Mouse (Mus musculus): ENCODE results near the gene Trim47. TPM values are rescaled to one million over a fixed set of nuclear protein-coding genes. Genes with fewer than 3 reads are reported as not detected.

The Trim47 gene
- polyA plus RNA-seq, 1 experiment, result 5.3 TPM

DNA sequence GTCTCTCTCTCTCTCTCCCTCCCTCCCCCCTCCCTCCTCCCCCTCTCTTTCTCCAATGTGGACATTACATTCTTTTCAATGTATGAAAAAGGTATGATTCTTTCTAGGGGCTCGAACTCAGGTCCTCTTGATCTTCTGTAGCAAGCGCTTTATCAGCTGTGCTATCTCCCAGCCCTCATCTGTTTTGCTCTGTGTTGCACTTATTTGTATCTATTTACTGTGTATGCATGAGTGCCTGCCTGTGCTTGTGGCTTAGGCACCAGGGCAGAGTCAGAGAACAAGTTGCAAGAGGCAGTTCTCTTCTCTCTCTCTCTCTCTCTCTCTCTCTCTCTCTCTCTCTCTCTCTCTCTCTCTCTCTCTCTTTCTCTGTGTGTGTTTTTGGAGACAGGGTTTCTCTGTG is 21.9 kb downstream of the Trim47 start:
- no peak for DNase-seq (ENCODE audit: low read depth)
- TF ChIP-seq CTCF (IDR thresholded peaks at IDR 0.05; ENCODE audit: borderline replicate concordance, extremely low read depth, insufficient read depth, insufficient read length), result no peak
- no peak for TF ChIP-seq POLR2A (IDR thresholded peaks at IDR 0.05; ENCODE audit: borderline replicate concordance, extremely low read depth, insufficient read depth, insufficient read length, poor library complexity, severe bottlenecking)

DNA sequence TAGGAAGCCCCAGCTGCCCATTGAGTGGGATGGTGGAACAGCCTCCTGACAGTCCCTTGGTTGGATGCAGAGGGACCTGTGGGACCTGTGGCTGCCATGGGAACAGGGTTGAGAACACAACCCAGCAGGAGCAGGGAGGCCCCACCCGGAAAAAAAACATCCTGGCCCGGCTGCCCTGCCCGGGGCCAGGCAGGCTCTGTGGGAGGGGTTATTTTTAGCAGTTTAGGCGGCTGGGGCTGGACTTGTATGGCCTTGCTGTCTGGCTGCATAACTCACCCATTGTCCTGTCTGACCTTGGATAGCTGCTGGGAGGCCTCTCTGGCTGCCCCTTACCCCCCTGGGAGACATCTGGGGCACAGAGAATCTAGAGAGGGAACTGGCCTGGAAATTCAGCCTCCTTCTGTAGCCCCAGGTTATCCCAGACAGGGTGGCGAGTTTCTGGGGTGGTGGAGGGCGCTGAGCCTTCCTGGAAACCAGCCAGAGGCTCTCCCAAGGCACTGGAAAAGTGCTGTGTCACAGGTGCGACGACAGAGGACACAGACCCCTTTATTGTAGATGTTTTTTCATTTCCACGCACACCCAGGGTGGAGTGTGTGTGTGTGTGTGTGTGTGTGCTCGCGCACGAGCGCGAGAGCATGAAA is 22.9 kb downstream of the Trim47 start:
- TF ChIP-seq CTCF (IDR thresholded peaks at IDR 0.05; ENCODE audit: borderline replicate concordance, extremely low read depth, insufficient read depth, insufficient read length), result no peak
- peak; percentile 47 for DNase-seq (ENCODE audit: low read depth)

DNA sequence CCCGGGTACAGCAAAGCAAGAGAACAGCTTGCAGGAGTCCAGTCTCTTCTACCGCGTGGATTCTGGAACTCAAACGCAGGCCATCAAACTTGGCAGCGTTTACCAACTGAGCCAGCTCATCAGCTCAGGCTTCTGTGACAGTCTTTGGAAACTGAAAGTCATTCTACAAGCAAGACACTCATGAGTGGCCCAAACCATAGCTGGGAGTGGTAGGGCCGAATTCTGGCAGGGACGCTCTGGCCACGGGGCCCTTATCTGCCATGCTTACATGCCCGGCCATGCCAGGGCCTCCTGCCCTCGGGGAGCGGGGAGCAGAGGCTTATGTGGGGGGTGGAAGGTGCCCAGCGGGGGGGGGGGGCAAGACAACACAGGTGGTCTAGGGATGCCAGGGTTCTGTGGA is 23.4 kb downstream of the Trim47 start:
- TF ChIP-seq CTCF (IDR thresholded peaks at IDR 0.05; ENCODE audit: borderline replicate concordance, extremely low read depth, insufficient read depth, insufficient read length) (no peak), POLR2A (IDR thresholded peaks at IDR 0.05; ENCODE audit: borderline replicate concordance, extremely low read depth, insufficient read depth, insufficient read length, poor library complexity, severe bottlenecking) (no peak)
- no peak for DNase-seq (ENCODE audit: low read depth)

DNA sequence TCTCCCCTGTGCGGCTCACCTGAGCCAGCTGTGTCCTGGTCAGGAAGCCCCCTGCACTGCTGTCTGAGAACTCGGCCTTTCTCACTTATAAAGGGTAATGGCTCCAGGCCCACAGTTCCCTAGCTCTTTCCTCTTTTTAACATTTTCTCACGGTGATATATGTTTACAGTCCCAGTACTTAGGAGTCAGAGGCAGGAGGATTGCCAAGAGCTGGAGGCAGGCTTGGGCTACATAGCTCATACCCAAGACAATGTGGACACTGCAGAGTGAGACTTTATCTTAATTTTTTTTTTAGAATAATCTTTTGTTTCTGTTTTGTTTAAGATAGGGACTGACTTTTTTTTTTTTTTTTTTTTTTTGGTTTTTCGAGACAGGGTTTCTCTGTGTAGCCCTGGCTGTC is 24.5 kb downstream of the Trim47 start:
- DNase-seq (ENCODE audit: low read depth), result peak; percentile 73
- no peak for TF ChIP-seq CTCF (IDR thresholded peaks at IDR 0.05; ENCODE audit: borderline replicate concordance, extremely low read depth, insufficient read depth, insufficient read length)
- no peak for TF ChIP-seq POLR2A (IDR thresholded peaks at IDR 0.05; ENCODE audit: borderline replicate concordance, extremely low read depth, insufficient read depth, insufficient read length, poor library complexity, severe bottlenecking)

DNA sequence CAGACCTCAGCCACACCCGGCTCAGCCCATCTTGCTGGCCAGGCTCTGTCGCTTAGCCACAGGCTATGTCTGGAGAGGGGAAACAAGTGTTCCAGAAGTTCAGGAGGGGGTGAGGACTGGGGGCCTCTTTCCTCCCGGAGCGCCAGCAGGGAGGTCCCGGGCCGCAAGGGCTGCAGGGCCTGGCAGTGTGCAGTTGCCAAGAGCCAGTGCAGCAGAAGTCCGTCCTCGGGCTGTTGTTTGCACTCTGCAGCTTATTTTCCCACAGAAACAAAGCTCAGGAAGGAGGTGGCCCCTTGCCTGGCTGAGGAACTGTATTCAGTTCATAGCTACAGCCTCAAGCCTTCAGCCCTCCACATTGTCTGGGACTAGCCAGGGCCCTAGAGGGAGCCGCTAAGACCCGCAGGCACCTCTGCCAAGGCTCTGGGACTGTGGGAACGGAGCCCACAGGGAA is 25.1 kb downstream of the Trim47 start:
- peak; percentile 92 for DNase-seq (ENCODE audit: low read depth)
- no peak for TF ChIP-seq POLR2A (IDR thresholded peaks at IDR 0.05; ENCODE audit: borderline replicate concordance, extremely low read depth, insufficient read depth, insufficient read length, poor library complexity, severe bottlenecking)
- TF ChIP-seq CTCF (IDR thresholded peaks at IDR 0.05; ENCODE audit: borderline replicate concordance, extremely low read depth, insufficient read depth, insufficient read length), result no peak

DNA sequence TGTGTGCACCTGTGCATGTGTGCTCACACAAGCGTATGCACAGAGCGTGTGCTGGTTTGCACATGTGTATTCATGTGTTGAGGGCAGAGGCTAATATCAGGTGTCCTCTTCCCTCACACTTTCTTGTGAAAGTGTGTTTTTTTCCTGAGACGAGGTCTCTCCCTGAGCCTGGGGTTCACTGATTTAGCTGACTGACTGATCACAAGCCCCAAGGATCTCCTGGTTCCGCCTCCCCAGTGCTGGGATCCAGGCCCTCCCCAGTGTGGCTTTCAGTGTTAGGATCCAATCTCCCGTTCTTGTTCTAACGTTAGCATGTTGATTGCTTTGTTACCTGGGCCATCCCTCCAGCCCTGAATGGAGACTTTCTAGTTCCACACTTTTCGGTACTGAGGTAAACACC is 26.2 kb downstream of the Trim47 start:
- no peak for DNase-seq (ENCODE audit: low read depth)
- no peak for TF ChIP-seq CTCF (IDR thresholded peaks at IDR 0.05; ENCODE audit: borderline replicate concordance, extremely low read depth, insufficient read depth, insufficient read length)
- no peak for TF ChIP-seq POLR2A (IDR thresholded peaks at IDR 0.05; ENCODE audit: borderline replicate concordance, extremely low read depth, insufficient read depth, insufficient read length, poor library complexity, severe bottlenecking)

DNA sequence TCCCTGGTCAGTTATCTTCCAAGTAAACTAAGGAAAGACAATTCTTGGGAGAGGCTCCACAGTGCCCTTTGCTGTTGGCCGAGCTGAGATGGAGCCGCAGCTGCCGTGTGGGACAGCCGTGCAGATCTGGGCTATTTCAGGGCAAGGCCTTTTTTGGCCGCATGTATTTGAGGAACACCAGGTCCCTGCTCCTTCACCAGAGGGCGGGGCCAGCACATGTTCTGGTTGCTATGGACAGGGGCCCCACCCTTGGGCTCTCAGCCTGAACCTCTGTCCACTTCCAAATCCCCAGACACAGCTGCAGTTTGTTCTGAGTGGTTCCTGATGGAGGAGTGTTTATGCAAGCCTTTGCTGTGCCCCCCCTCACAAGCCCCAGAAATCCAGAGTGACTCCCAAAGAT is 26.6 kb downstream of the Trim47 start:
- DNase-seq (ENCODE audit: low read depth), result no peak
- TF ChIP-seq POLR2A (IDR thresholded peaks at IDR 0.05; ENCODE audit: borderline replicate concordance, extremely low read depth, insufficient read depth, insufficient read length, poor library complexity, severe bottlenecking) (no peak), CTCF (IDR thresholded peaks at IDR 0.05; ENCODE audit: borderline replicate concordance, extremely low read depth, insufficient read depth, insufficient read length) (no peak)

DNA sequence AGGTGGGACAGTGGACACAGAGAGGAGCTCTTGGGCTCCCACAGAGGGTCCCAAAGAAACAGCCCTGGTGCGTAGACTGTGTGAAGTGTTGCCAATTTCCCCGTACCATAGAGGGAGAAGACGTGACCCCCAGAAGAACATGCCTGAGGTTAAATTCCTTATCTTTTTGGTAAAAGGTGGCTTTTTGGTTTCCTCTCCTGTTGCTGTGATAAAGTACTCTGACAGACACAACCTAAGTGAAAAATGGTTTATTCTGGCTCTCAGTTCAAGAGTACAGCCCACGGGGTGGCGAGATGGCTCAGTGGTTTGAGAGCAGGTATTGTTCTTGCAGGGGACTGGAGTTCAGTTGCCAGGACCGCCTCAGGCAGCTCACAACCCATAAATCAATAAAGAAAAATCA is 27.5 kb downstream of the Trim47 start:
- TF ChIP-seq CTCF (IDR thresholded peaks at IDR 0.05; ENCODE audit: borderline replicate concordance, extremely low read depth, insufficient read depth, insufficient read length) (no peak), POLR2A (IDR thresholded peaks at IDR 0.05; ENCODE audit: borderline replicate concordance, extremely low read depth, insufficient read depth, insufficient read length, poor library complexity, severe bottlenecking) (no peak)
- DNase-seq (ENCODE audit: low read depth), result no peak

DNA sequence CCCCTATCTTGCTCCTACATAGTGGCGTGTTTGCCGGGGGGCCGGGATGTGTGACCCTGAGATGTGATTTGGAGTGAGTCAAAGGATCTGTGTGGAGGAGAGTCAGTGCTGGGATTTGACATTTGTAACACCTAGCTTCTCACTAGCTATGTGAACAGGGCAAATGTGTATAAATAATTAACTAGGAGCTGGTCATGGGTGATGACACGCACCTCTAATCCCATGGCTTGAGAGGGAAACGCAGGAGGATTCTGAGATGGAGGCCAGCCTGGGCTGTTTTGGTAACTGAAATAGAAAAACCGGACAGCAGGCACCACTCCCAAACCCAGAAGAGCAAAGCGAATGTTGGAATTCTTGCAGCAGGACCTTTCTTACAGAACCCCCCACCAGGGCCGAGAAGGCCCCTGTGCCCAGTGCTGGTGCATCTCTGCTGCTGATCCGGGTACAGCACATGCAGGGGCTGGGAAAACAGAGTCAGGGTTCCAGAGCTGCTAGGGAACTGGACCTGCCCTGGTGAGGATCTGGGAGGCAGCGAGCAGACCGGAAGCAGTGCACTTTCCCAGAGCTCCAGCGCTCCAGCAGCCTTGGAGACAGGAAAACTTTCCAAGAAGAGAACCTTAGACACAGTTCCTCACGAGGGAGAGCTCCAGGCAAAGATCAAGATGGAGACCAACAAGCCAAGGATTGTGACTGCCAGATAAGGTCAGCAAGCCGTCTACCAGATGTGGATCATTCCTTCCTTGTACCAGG is 28.1 kb downstream of the Trim47 start:
- TF ChIP-seq CTCF (IDR thresholded peaks at IDR 0.05; ENCODE audit: borderline replicate concordance, extremely low read depth, insufficient read depth, insufficient read length), result no peak
- no peak for TF ChIP-seq POLR2A (IDR thresholded peaks at IDR 0.05; ENCODE audit: borderline replicate concordance, extremely low read depth, insufficient read depth, insufficient read length, poor library complexity, severe bottlenecking)
- DNase-seq (ENCODE audit: low read depth), result no peak

DNA sequence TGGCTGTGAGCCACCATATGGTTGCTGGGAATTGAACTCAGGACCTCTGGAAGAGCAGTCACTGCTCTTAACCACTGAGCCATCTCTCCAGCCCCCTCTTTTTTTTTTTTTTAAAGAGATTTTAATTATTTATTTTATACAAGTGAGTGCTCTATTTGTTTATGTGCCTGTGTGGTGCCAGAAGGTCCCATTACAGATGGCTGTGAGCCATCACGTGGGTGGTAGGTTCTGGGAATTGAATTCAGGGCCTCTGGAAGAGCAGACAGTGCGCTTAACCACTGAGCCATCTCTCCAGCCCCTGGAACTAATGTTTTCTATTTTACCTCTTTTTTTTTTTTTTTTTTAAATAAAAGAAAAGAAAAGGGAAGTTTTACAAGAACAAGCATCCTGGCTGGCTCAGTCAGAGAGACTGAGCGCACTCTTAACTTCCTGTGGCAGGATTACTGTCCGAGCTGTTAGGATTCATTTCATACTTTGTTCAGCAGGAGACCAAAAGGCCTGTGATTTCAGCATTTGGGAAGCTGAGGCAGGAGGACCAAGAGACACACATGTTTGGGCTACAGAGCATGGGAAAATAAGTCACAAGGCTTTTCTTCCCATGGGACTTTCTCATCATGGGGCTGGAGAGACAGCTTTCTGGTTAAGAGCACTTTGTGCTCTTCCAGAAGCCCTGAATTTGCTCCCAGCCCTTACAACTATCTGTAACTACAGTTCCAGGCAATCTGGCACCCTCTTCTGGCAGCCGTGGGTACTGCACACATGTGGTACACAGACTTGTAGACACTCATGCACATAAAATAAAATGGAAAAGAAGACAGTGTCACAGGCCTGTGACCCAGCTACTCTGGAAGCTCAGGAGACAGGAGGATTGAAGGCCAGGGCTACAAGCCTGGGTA is 30.5 kb downstream of the Trim47 start:
- no peak for DNase-seq (ENCODE audit: low read depth)
- TF ChIP-seq CTCF (IDR thresholded peaks at IDR 0.05; ENCODE audit: borderline replicate concordance, extremely low read depth, insufficient read depth, insufficient read length) (peak; percentile 44; the same call in 1 of the 2 replicates), POLR2A (IDR thresholded peaks at IDR 0.05; ENCODE audit: borderline replicate concordance, extremely low read depth, insufficient read depth, insufficient read length, poor library complexity, severe bottlenecking) (no peak)

DNA sequence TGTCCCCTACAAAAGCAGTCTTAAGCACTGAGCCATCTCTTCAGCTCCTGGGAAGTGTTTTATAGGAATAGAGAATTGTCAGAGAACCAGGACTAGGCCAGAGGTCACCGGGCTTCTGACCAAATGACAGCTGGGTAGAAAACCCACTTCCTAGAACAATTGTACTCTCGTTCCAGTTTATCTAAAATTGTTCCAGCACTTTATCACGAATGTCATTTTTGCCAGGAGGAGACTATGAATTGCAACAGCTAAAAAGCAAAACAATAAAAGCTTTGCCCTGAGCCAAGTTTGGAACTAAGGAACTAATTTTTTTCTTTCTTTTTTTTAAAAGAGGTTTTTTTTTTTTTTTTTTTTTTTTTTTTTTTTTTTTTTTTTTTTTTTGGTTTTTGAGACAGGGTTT is 31.4 kb downstream of the Trim47 start:
- TF ChIP-seq POLR2A (IDR thresholded peaks at IDR 0.05; ENCODE audit: borderline replicate concordance, extremely low read depth, insufficient read depth, insufficient read length, poor library complexity, severe bottlenecking), result no peak
- TF ChIP-seq CTCF (IDR thresholded peaks at IDR 0.05; ENCODE audit: borderline replicate concordance, extremely low read depth, insufficient read depth, insufficient read length), result no peak
- DNase-seq (ENCODE audit: low read depth), result no peak
